Mouse (Mus musculus) spleen, adult 2 months (tissue): Measurements from ENCODE around the gene Gm26620.

Experiments
- CTCF ChIP-seq: fragments of 200-500 bp; IDR thresholded peaks from 2 replicates; pipeline ENCODE4 v1.5.1; 2011; ENCODE audit warnings: mild to moderate bottlenecking, inconsistent platforms; ENCODE audit not compliant: insufficient read depth, insufficient read length, insufficient replicate concordance; ENCODE audit errors: extremely low read depth
- POLR2A ChIP-seq: fragments of 200-500 bp; IDR thresholded peaks from 2 replicates; pipeline ENCODE4 v1.6.1; 2011; ENCODE audit warnings: low read depth, low read length, inconsistent platforms

DNA sequence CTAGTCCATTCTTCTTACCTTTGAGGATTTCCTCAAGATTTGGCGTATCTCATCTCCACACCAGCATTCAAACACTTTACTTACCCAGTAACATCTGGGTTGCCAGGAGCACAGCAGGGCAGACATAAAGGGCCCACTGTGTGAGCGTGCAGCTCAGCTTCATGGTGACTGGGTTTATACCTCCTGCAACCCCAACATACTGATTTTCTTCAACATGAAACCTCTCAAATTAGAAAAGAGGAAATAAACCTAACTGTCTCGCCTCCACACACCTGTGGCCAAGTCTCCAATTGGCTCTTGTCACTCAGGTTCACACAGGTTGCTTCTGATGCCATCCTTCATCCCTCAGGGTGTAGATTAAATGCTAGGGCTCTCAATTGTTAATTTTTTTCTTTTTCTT is 42.5 kb downstream of the Gm26620 start, which contains the start of gene Fcrla:
- no peak for TF ChIP-seq CTCF
- peak; percentile 83 for TF ChIP-seq POLR2A
